Mouse (Mus musculus) midbrain, embryonic 10.5 days (tissue): Measurements from ENCODE around the gene Cmpk1. TPM values are rescaled to one million over a fixed set of nuclear protein-coding genes. Genes with fewer than 3 reads are reported as not detected.
"Not testable (repeated sequence)": the region's sequence is repeated elsewhere in the genome, so short reads cannot be mapped to it uniquely, and the experiment has no call there.

Experiments used
- DNase-seq: peaks from one replicate; pipeline ENCODE4 v3.0.0-alpha.2; 2017; ENCODE audit warnings: low spot score
- H3K27ac ChIP-seq: fragments of 300-500 bp; sonication (generic); replicated peaks from 2 replicates; pipeline ENCODE4 v1.5.1; 2016; ENCODE audit warnings: mild to moderate bottlenecking
- H3K27me3 ChIP-seq: fragments of 300-500 bp; sonication (generic); 2 replicates; pipeline ENCODE4 v1.6.1; 2016; ENCODE audit warnings: low read depth, mild to moderate bottlenecking; ENCODE audit not compliant: poor library complexity, severe bottlenecking
- H3K36me3 ChIP-seq: fragments of 300-500 bp; sonication (generic); 2 replicates; pipeline ENCODE4 v1.6.1; 2016; ENCODE audit warnings: mild to moderate bottlenecking, moderate library complexity
- H3K4me1 ChIP-seq: fragments of 300-500 bp; sonication (generic); 2 replicates; pipeline ENCODE4 v1.6.1; 2016
- H3K4me3 ChIP-seq: fragments of 300-500 bp; sonication (generic); 2 replicates; pipeline ENCODE4 v1.5.1; 2016; ENCODE audit warnings: mild to moderate bottlenecking, moderate library complexity
- H3K9me3 ChIP-seq: fragments of 300-500 bp; sonication (generic); replicated peaks from 2 replicates; pipeline ENCODE4 v1.6.1; 2016; ENCODE audit warnings: mild to moderate bottlenecking
- WGBS: fragments of 180-500 bp; shearing (Covaris S2); methylation state at CpG from one replicate; pipeline ENCODE4 v1.1.7; 2016; 5-methylcytosine and 5-hydroxymethylcytosine counted together
- polyA plus RNA-seq: library from polyadenylated mRNA; unstranded; fragments of >200 nt; fragmentation: Nextera tagmentation; extraction: Ambion mirVana; gene quantifications from 2 replicates; pipeline ENCODE4 v1.2.1, GENCODE M21; 2016

Gene Cmpk1
- polyA plus RNA-seq, 1 experiment from 2014 or later = 86.4 TPM

DNA sequence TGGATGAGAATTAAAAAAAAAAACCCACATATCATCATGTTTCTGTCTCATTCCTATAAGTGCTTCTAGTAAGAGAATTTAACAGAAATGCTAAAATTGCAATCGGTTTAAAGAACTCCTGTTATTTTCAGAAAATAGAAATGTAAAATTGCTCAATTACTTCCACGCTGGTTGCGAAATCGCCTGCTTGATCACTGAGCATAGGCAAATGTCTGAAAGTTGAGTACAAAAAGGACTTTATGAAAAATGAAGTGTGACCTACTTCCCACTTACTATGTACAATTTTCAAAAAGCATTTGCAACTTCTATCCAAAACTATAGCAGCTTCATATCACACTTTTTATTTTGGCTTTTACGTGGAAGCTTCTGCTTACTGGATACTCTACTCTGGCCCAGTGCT lies 16.3 kb downstream of the Cmpk1 start:
- Histone ChIP-seq H3K4me3 (no peak overlapping the region), H3K4me1 (no peaks in the 10 kb centered on the region), H3K27ac (no peak overlapping the region), H3K27me3 (no peaks in the 10 kb centered on the region), H3K9me3 (no peaks in the 10 kb centered on the region), H3K36me3 (peaks cover 36% of the 10 kb centered on the region)
- 97% methylated on average over 5 of the region's 5 CpGs for WGBS
- DNase-seq = no peak

DNA sequence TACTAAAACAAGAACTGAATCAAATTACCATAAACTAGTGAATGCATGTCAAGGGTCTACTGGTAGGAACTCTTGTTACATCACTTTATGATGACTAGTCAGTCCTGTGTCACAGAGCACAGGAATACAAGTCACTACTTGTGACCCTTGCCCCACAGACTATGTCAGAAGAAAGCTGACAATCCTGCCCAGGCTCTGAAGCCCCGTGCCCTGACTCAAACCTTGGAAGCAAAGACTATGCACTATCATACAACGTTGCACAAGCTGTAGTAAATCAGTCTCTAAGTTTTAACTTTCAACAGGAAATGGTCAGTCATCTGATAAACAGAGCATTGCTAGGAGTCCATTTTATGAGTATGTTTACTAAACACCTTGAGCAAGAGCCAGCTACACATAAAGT lies 26.2 kb downstream of the Cmpk1 start:
- H3K9me3 ChIP-seq, DNase-seq, H3K4me1 ChIP-seq, H3K4me3 ChIP-seq, H3K27ac ChIP-seq, H3K27me3 ChIP-seq: not testable (repeated sequence)
- H3K36me3 ChIP-seq = peaks cover 59% of the 10 kb centered on the region
- 91% methylated on average over 2 of the region's 2 CpGs for WGBS

DNA sequence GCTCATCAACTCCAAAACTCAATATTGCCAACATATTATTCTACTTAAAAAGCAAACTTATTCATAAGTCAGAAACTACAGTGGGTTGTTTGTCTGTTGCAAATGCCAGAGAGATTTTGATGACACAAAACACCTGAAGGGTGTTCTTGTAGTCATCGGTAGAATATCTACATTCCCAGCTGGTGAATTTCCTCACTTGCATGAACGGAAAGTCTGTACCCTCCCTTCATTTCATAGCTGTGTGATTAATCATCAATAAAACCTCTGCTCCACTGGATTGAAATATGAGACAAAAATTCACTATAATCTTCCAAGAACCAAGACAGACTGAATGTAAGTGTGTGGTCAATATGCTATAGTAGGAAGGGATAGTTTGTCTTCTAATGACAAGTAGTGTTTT lies 27.5 kb downstream of the Cmpk1 start:
- Histone ChIP-seq H3K4me3 (no peak overlapping the region), H3K9me3 (no peaks in the 10 kb centered on the region), H3K4me1 (no peaks in the 10 kb centered on the region), H3K27me3 (no peaks in the 10 kb centered on the region), H3K36me3 (peaks cover 45% of the 10 kb centered on the region), H3K27ac (no peak overlapping the region)
- DNase-seq = no peak
- WGBS = 91% methylated on average over 2 of the region's 2 CpGs

GRCm38 (mm10) chr4:114958786-114959185 lies 28.3 kb downstream of the Cmpk1 start:
- no peaks in the 10 kb centered on the region for H3K4me1 ChIP-seq
- 96% methylated on average over 4 of the region's 4 CpGs for WGBS
- peaks cover 39% of the 10 kb centered on the region for H3K36me3 ChIP-seq
- DNase-seq = no peak
- no peak overlapping the region for H3K4me3 ChIP-seq
- no peak overlapping the region for H3K27ac ChIP-seq
- H3K27me3 ChIP-seq = no peaks in the 10 kb centered on the region
- no peaks in the 10 kb centered on the region for H3K9me3 ChIP-seq

DNA sequence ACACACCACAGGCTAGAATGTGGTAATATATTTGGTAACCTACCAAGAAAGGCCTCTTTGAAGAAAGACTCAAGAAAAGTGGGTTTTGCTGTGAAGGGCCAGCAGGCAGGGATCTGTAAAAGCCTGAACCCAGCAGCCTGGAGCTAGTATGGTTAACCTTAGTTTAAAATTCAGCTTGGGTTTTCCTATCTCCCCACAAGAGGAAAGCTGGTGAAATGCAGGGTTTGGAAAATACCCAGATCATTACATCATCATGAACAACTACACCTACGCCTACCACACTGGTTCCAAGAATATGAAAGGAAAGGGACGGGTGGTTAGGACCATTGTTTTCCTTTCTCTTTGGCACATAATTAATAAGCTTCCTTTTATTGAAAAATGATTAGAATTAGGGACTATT lies 28.8 kb downstream of the Cmpk1 start:
- Histone ChIP-seq H3K27me3 (no peaks in the 10 kb centered on the region), H3K9me3 (no peaks in the 10 kb centered on the region), H3K27ac (no peak overlapping the region), H3K4me3 (no peak overlapping the region), H3K4me1 (no peaks in the 10 kb centered on the region), H3K36me3 (peaks cover 38% of the 10 kb centered on the region)
- WGBS = 86% methylated on average over 2 of the region's 2 CpGs
- no peak for DNase-seq

DNA sequence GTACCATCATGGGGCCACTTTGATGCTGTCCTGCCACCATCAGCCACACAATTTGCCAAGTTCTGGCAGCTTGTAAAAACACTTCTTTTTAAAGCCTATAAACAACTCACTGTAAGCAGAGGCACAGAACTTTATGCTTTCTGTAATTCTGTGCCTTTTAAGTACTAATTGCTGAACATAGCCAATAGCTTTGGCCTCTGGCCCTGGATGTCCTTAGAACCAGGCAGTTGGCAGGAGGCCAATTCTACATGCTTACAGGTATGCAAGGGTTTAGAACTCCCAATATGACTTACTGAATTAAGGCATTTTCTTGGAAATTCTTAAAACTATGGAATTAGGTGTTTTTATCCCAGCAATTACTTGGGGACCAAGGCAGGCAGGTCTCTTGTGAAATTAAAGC lies 29.6 kb downstream of the Cmpk1 start:
- H3K4me1 ChIP-seq = no peaks in the 10 kb centered on the region
- no peak for DNase-seq
- no peaks in the 10 kb centered on the region for H3K9me3 ChIP-seq

DNA sequence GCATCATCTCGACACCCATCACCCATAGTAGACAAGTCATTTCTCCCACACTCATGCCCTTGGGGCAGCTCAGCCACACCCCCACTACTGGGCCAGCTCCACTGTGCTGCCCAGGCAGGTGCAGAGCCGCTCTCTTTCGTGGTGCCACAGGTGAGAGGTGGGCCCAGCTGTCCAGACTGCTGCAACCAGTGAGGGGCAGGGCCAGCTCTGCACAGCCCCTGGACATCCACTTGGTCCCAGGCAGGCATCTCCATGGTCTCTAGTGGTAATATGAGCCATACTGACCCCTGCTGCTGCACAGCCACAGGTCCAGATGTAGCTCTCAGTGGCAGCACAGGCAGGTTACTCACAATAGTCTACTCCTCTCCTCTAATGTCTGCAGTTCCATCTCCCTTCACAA lies 33.9 kb downstream of the Cmpk1 start:
- no peaks in the 10 kb centered on the region for H3K36me3 ChIP-seq
- no peaks in the 10 kb centered on the region for H3K4me1 ChIP-seq
- no peak for DNase-seq
- no peak overlapping the region for H3K27ac ChIP-seq
- WGBS = 83% methylated on average over 3 of the region's 3 CpGs
- peaks cover 11% of the 10 kb centered on the region for H3K27me3 ChIP-seq
- H3K4me3 ChIP-seq = no peak overlapping the region
- no peaks in the 10 kb centered on the region for H3K9me3 ChIP-seq

More for the DNA sequence above, 29.6 kb downstream of the Cmpk1 start:
- peaks cover 30% of the 10 kb centered on the region for H3K36me3 ChIP-seq
- H3K27ac ChIP-seq = no peak overlapping the region
- no peaks in the 10 kb centered on the region for H3K27me3 ChIP-seq
- H3K4me3 ChIP-seq = no peak overlapping the region

- H3K27me3 ChIP-seq = peaks cover 51% of the 10 kb centered on the region
- WGBS = 78% methylated on average over 7 of the region's 7 CpGs
- H3K27ac ChIP-seq = no peak overlapping the region
- no peak for DNase-seq
- H3K9me3 ChIP-seq = no peaks in the 10 kb centered on the region
- H3K36me3 ChIP-seq = no peaks in the 10 kb centered on the region
- H3K4me1 ChIP-seq = peaks cover 10% of the 10 kb centered on the region
- no peak overlapping the region for H3K4me3 ChIP-seq
Observed at GRCm38 (mm10) chr4:114947852-114948481, 39.1 kb downstream of the Cmpk1 start.

DNA sequence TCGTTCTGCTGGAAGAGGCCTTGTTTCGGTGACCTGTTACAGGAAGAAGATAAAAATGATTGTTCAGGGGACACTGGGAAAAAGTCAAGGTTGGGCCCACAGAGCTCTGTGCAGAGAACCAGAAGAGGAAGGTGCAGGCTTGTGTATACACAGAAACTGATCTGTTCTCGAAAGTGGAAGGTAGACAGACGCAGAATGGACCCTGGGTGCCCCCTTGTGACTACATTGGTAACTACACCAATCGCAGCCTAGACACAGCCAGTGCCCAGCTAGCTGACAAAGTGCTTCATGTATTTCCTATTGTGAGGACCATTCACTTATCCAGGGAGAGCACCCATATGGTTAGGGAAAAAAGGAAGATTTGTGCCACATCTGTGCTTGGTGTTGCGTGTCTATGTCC lies 39.6 kb downstream of the Cmpk1 start:
- peak; percentile 75 for DNase-seq
- H3K4me1 ChIP-seq = peaks cover 16% of the 10 kb centered on the region
- H3K4me3 ChIP-seq = no peak overlapping the region
- no peak overlapping the region for H3K27ac ChIP-seq
- 33% methylated on average over 6 of the region's 6 CpGs for WGBS
- H3K36me3 ChIP-seq = no peaks in the 10 kb centered on the region
- H3K9me3 ChIP-seq = no peaks in the 10 kb centered on the region
- peaks cover 56% of the 10 kb centered on the region for H3K27me3 ChIP-seq

- DNase-seq = no peak
- Histone ChIP-seq H3K4me3 (no peak overlapping the region), H3K4me1 (peaks cover 23% of the 10 kb centered on the region), H3K27ac (no peak overlapping the region), H3K9me3 (no peaks in the 10 kb centered on the region), H3K36me3 (no peaks in the 10 kb centered on the region), H3K27me3 (peaks cover 56% of the 10 kb centered on the region)
- 86% methylated on average over 4 of the region's 4 CpGs for WGBS
Observed at GRCm38 (mm10) chr4:114946416-114946815, 40.6 kb downstream of the Cmpk1 start.

- 35% methylated on average over 5 of the region's 5 CpGs for WGBS
- Histone ChIP-seq H3K9me3 (no peaks in the 10 kb centered on the region), H3K27ac (no peak overlapping the region), H3K27me3 (peaks cover 57% of the 10 kb centered on the region), H3K4me3 (no peak overlapping the region), H3K36me3 (no peaks in the 10 kb centered on the region), H3K4me1 (peaks cover 23% of the 10 kb centered on the region)
- DNase-seq = no peak
Observed at GRCm38 (mm10) chr4:114945021-114945420, 42.0 kb downstream of the Cmpk1 start.

DNA sequence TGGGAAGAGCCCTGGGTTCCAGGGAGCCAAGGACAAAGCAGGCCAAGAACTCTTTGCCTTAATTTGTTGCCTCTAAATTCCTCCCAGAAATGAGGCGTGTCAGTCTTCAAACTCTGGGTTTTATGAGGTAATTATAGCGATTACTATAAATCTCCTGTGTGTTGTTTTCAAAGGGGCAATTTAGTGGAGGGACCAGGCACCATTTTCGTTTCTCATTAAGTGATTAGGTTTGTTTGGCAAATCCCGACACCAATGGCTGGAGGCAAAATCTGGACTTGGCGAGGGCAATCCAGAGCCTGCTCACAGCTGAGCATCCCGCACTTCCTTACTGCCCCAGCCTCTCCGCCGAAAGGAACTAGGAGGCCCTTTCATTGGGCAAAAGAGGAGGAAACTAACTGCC lies 44.5 kb downstream of the Cmpk1 start:
- DNase-seq = no peak
- WGBS = 60% methylated on average over 8 of the region's 8 CpGs
- Histone ChIP-seq H3K27ac (no peak overlapping the region), H3K4me3 (no peak overlapping the region), H3K4me1 (peaks cover 23% of the 10 kb centered on the region), H3K36me3 (no peaks in the 10 kb centered on the region), H3K27me3 (peaks cover 62% of the 10 kb centered on the region), H3K9me3 (no peaks in the 10 kb centered on the region)

- H3K36me3 ChIP-seq = no peaks in the 10 kb centered on the region
- WGBS = 54% methylated on average over 4 of the region's 4 CpGs
- H3K9me3 ChIP-seq = no peaks in the 10 kb centered on the region
- peaks cover 23% of the 10 kb centered on the region for H3K4me1 ChIP-seq
- no peak overlapping the region; the same call in 1 of the 2 replicates for H3K27ac ChIP-seq
- H3K27me3 ChIP-seq = peaks cover 62% of the 10 kb centered on the region
- DNase-seq = no peak
- no peak overlapping the region for H3K4me3 ChIP-seq
Observed at GRCm38 (mm10) chr4:114942112-114942511, 44.9 kb downstream of the Cmpk1 start.

- no peak overlapping the region for H3K27ac ChIP-seq
- 68% methylated on average over 4 of the region's 4 CpGs for WGBS
- H3K9me3 ChIP-seq = no peaks in the 10 kb centered on the region
- no peak overlapping the region for H3K4me3 ChIP-seq
- DNase-seq = no peak
- no peaks in the 10 kb centered on the region for H3K36me3 ChIP-seq
- peaks cover 23% of the 10 kb centered on the region for H3K4me1 ChIP-seq
- H3K27me3 ChIP-seq = peaks cover 54% of the 10 kb centered on the region
Observed at GRCm38 (mm10) chr4:114941311-114941710, 45.7 kb downstream of the Cmpk1 start.
